Mouse (Mus musculus) central nervous system, embryonic 14 days (tissue): ENCODE data around the gene Ptprz1. TPM values are rescaled to one million over a fixed set of nuclear protein-coding genes. Genes with fewer than 3 reads are reported as not detected.

ENCODE experiments used
- polyA plus RNA-seq: library from polyadenylated mRNA; depleted of rRNA; stranded (reverse); fragments of >200 nt; gene quantifications from 2 replicates; pipeline ENCODE4 v1.2.3, GENCODE M21; 2012; rRNA removed

The Ptprz1 gene
- polyA plus RNA-seq: 76.2 and 111 TPM in 2 replicates

GRCm38 (mm10) chr6:22874781-22875613, at the start of gene Ptprz1:
TSS of gene Ptprz1 (plus strand) at chr6:22875502.

